Comparison of ENCODE assay signal across 26 mouse cellular contexts in genomic region chr3:153509643-153510042, GRCm38 (mm10).
DNase-seq lines count a peak whose midpoint lies in the region; ATAC-seq and TF ChIP-seq lines count a peak whose summit lies in the region.
"Had no signal": no experiment of that assay in that cellular context is flagged by ENCODE, and none has a peak within 500 bp of the region (broad histone marks: within the 10 kb centered on the region; RNA-seq: fewer than 3 reads in every experiment).

No protein-coding gene starts in this region.

- peak overlapping the region; percentile 12; the same call in 1 of the 2 replicates for H3K27ac ChIP-seq in hindbrain, embryonic 10.5 days
- no peak overlapping the region for H3K27ac ChIP-seq in hindbrain, embryonic 14.5 days
- peak overlapping the region; percentile 91 for H3K27ac ChIP-seq in MEL (ENCODE audit: control insufficient read depth, low read depth, low read length)
- peak overlapping the region; percentile 52 for H3K27ac ChIP-seq in forebrain, embryonic 16.5 days (ENCODE audit: low read length)
- peak overlapping the region; percentile 84 for H3K27ac ChIP-seq in midbrain, embryonic 16.5 days (ENCODE audit: low read length)
- H3K27ac ChIP-seq: heart, embryonic 13.5 days; kidney, embryonic 15.5 days; limb, embryonic 13.5 days; liver, embryonic 12.5 days; neural tube, embryonic 12.5 days had no signal

- no peak overlapping the region for H3K4me3 ChIP-seq in hindbrain, embryonic 10.5 days
- H3K4me3 ChIP-seq in hindbrain, embryonic 14.5 days (replicated peaks; ENCODE audit: low read length), result no peak overlapping the region
- H3K4me3 ChIP-seq in MEL (ENCODE audit: control insufficient read depth in 1 of 2, insufficient read depth in 1 of 2, low read depth in 2 of 2, low read length in 2 of 2), result peak overlapping the region; percentile 3 to 44; a peak in 2 of 4 replicates
- H3K4me3 ChIP-seq in forebrain, embryonic 16.5 days (replicated peaks; ENCODE audit: low read length), result no peak overlapping the region
- no peak overlapping the region for H3K4me3 ChIP-seq in midbrain, embryonic 16.5 days (ENCODE audit: low read depth, low read length)
- H3K4me3 ChIP-seq: heart, embryonic 13.5 days; kidney, embryonic 15.5 days; limb, embryonic 13.5 days; liver, embryonic 12.5 days; neural tube, embryonic 12.5 days had no signal

- no peak for TF ChIP-seq CTCF in MEL (IDR thresholded peaks at IDR 0.05 in 2 of 3, conservative IDR thresholded peaks at IDR 0.05 in 1 of 3; ENCODE audit: control insufficient read depth in 1 of 3, insufficient read depth in 1 of 3, low read depth in 2 of 3, low read length in 3 of 3, poor library complexity in 1 of 3, severe bottlenecking in 1 of 3)

- TF ChIP-seq RAD21 in MEL (IDR thresholded peaks at IDR 0.05; ENCODE audit: low read depth, low read length), result no peak

- no peak for TF ChIP-seq POLR2A in MEL (IDR thresholded peaks at IDR 0.05; ENCODE audit: control insufficient read depth in 1 of 2, insufficient read depth in 1 of 2, low read depth in 1 of 2, low read length in 2 of 2, poor library complexity in 1 of 2)

- peak; percentile 42 to 59; a peak in 3 of 4 replicates for TF ChIP-seq EP300 in MEL (IDR thresholded peaks at IDR 0.05; ENCODE audit: low read depth in 1 of 2, low read length in 2 of 2)

- H3K4me1 ChIP-seq in hindbrain, embryonic 10.5 days (replicated peaks), result peaks cover 22% of the 10 kb centered on the region
- H3K4me1 ChIP-seq in hindbrain, embryonic 14.5 days (replicated peaks; ENCODE audit: control insufficient read depth, insufficient read depth, low read length), result peaks cover 18% of the 10 kb centered on the region
- peaks cover 34 to 45% of the 10 kb centered on the region in 2 experiments for H3K4me1 ChIP-seq in MEL (ENCODE audit: control insufficient read depth in 1 of 2, insufficient read depth in 2 of 2, low read length in 2 of 2)
- peaks cover 8% of the 10 kb centered on the region for H3K4me1 ChIP-seq in forebrain, embryonic 16.5 days (replicated peaks; ENCODE audit: control insufficient read depth, insufficient read depth, low read length)
- peaks cover 26% of the 10 kb centered on the region for H3K4me1 ChIP-seq in midbrain, embryonic 16.5 days (ENCODE audit: control insufficient read depth, insufficient read depth, low read length)

- no peaks in the 10 kb centered on the region for H3K27me3 ChIP-seq in hindbrain, embryonic 10.5 days (ENCODE audit: insufficient read depth, poor library complexity, severe bottlenecking)
- H3K27me3 ChIP-seq in hindbrain, embryonic 14.5 days (ENCODE audit: control insufficient read depth, insufficient read depth, low read length), result no peaks in the 10 kb centered on the region
- no peaks in the 10 kb centered on the region for H3K27me3 ChIP-seq in MEL (ENCODE audit: control insufficient read depth in 1 of 2, insufficient read depth in 2 of 2, low read length in 2 of 2)
- no peaks in the 10 kb centered on the region for H3K27me3 ChIP-seq in forebrain, embryonic 16.5 days (replicated peaks; ENCODE audit: control insufficient read depth, insufficient read depth, low read length)
- H3K27me3 ChIP-seq in midbrain, embryonic 16.5 days (ENCODE audit: control insufficient read depth, insufficient read depth, low read depth, low read length), result no peaks in the 10 kb centered on the region
- H3K27me3 ChIP-seq: kidney, embryonic 15.5 days; limb, embryonic 13.5 days; liver, embryonic 12.5 days; neural tube, embryonic 12.5 days had no signal

- no peak for ATAC-seq in hindbrain, embryonic 14.5 days (ENCODE audit: low FRiP score)
- peak; percentile 61 for ATAC-seq in forebrain, embryonic 16.5 days
- ATAC-seq in midbrain, embryonic 16.5 days, result peak; percentile 37; the same call in 1 of the 2 replicates
- no peak for ATAC-seq in cerebellum, adult (ENCODE audit: insufficient number of reproducible peaks, low FRiP score, low TSS enrichment)
- ATAC-seq: intestine, postnatal 0 days; liver, embryonic 12.5 days had no signal

- H3K9ac ChIP-seq in hindbrain, embryonic 14.5 days, result no peak overlapping the region
- peak overlapping the region; percentile 59 for H3K9ac ChIP-seq in MEL (ENCODE audit: control insufficient read depth, low read depth, low read length, poor library complexity, severe bottlenecking)
- H3K9ac ChIP-seq in forebrain, embryonic 16.5 days (replicated peaks; ENCODE audit: low read depth, low read length), result 0 out of 2 replicates have a peak overlapping the region, but pooled peaks have one; percentile 17
- H3K9ac ChIP-seq in midbrain, embryonic 16.5 days (ENCODE audit: low read depth, low read length), result no peak overlapping the region
- H3K9ac ChIP-seq: heart, embryonic 13.5 days; kidney, embryonic 15.5 days; limb, embryonic 13.5 days; liver, embryonic 12.5 days; neural tube, embryonic 12.5 days had no signal

- 0 out of 2 replicates have a peak, but pooled peaks cover 5% of the 10 kb centered on the region for H3K36me3 ChIP-seq in hindbrain, embryonic 10.5 days
- no peaks in the 10 kb centered on the region for H3K36me3 ChIP-seq in hindbrain, embryonic 14.5 days (replicated peaks; ENCODE audit: control insufficient read depth, insufficient read depth)
- H3K36me3 ChIP-seq in MEL (ENCODE audit: control insufficient read depth in 1 of 2, insufficient read depth in 2 of 2, low read length in 2 of 2), result peaks cover 6 to 43% of the 10 kb centered on the region in 2 experiments
- H3K36me3 ChIP-seq in forebrain, embryonic 16.5 days (ENCODE audit: control insufficient read depth, insufficient read depth), result no peaks in the 10 kb centered on the region
- no peaks in the 10 kb centered on the region for H3K36me3 ChIP-seq in midbrain, embryonic 16.5 days (ENCODE audit: control insufficient read depth, insufficient read depth, low read length)
- H3K36me3 ChIP-seq: neural tube, embryonic 12.5 days had no signal

- no peak for DNase-seq in hindbrain, embryonic 10.5 days (ENCODE audit: low spot score)
- DNase-seq in hindbrain, embryonic 14.5 days (ENCODE audit: low spot score), result no peak
- DNase-seq in MEL (ENCODE audit: low read depth, low spot score), result peak; percentile 34
- no peak for DNase-seq in spleen, adult 18-20 months
- DNase-seq: adrenal gland, postnatal 25 days; cerebellum, adult 9-10 months; gastrocnemius, postnatal 14 days; heart, adult 18-20 months; heart, postnatal 14 days; kidney, postnatal 36 days; layer of hippocampus, postnatal 36 days; lung, adult 18-20 months; lung, postnatal 14 days; right cerebral cortex, adult 18-20 months; right cerebral cortex, postnatal 4 days; thymus, adult 18-20 months; thymus, postnatal 4 days had no signal

- WGBS in hindbrain, embryonic 10.5 days, result 65% methylated on average over 4 of the region's 4 CpGs
- 53% methylated on average over 4 of the region's 4 CpGs for WGBS in hindbrain, embryonic 14.5 days
- WGBS in forebrain, embryonic 16.5 days, result 55% methylated on average over 4 of the region's 4 CpGs
- WGBS in midbrain, embryonic 16.5 days, result 50% methylated on average over 4 of the region's 4 CpGs

- H3K4me2 ChIP-seq in hindbrain, embryonic 14.5 days (replicated peaks), result no peak overlapping the region
- H3K4me2 ChIP-seq in forebrain, embryonic 16.5 days (ENCODE audit: low read length), result no peak overlapping the region
- H3K4me2 ChIP-seq in midbrain, embryonic 16.5 days (ENCODE audit: low read length), result no peak overlapping the region
- H3K4me2 ChIP-seq: heart, embryonic 13.5 days; kidney, embryonic 15.5 days; limb, embryonic 13.5 days; liver, embryonic 12.5 days; neural tube, embryonic 12.5 days had no signal

- no peaks in the 10 kb centered on the region for H3K9me3 ChIP-seq in hindbrain, embryonic 10.5 days
- no peaks in the 10 kb centered on the region for H3K9me3 ChIP-seq in hindbrain, embryonic 14.5 days (ENCODE audit: control insufficient read depth, low read length)
- no peaks in the 10 kb centered on the region for H3K9me3 ChIP-seq in MEL (replicated peaks; ENCODE audit: insufficient read depth, low read length)
- H3K9me3 ChIP-seq in forebrain, embryonic 16.5 days (ENCODE audit: control insufficient read depth, low read length), result no peaks in the 10 kb centered on the region
- H3K9me3 ChIP-seq in midbrain, embryonic 16.5 days (replicated peaks; ENCODE audit: control insufficient read depth, low read length, poor library complexity, severe bottlenecking), result no peaks in the 10 kb centered on the region
- H3K9me3 ChIP-seq: heart, embryonic 13.5 days; kidney, embryonic 15.5 days; limb, embryonic 13.5 days; liver, embryonic 12.5 days; neural tube, embryonic 12.5 days had no signal

- H3K79me2 ChIP-seq in MEL (ENCODE audit: control insufficient read depth, insufficient read depth, low read length, poor library complexity), result no peaks in the 10 kb centered on the region; the same call in 1 of the 2 replicates

TF ChIP-seq in MEL, 35 proteins besides CTCF, POLR2A, EP300 and RAD21 (continues in another document):
- no peak for TF ChIP-seq SMC3 (IDR thresholded peaks at IDR 0.05; ENCODE audit: low read depth, low read length)
- no peak for TF ChIP-seq ETS1 (IDR thresholded peaks at IDR 0.05; ENCODE audit: low read depth, low read length)
- TF ChIP-seq MAFK (IDR thresholded peaks at IDR 0.05; ENCODE audit: borderline replicate concordance, low read depth, low read length), result no peak
- TF ChIP-seq GATA1 (IDR thresholded peaks at IDR 0.05; ENCODE audit: low read depth, low read length), result peak; percentile 20; the same call in 1 of the 2 replicates
- TF ChIP-seq HCFC1 (IDR thresholded peaks at IDR 0.05; ENCODE audit: low read depth, low read length), result no peak
- TF ChIP-seq NELFE (IDR thresholded peaks at IDR 0.05; ENCODE audit: low read depth, low read length), result no peak
- TF ChIP-seq ZMIZ1 (IDR thresholded peaks at IDR 0.05; ENCODE audit: low read depth, low read length), result no peak
- no peak for TF ChIP-seq USF2 (IDR thresholded peaks at IDR 0.05; ENCODE audit: borderline replicate concordance in 1 of 2, insufficient read depth in 1 of 2, low read depth in 1 of 2, low read length in 2 of 2)
- TF ChIP-seq MEF2A (IDR thresholded peaks at IDR 0.05; ENCODE audit: extremely low read depth, insufficient replicate concordance, low read depth, low read length, poor library complexity, severe bottlenecking), result no peak
- no peak for TF ChIP-seq SIN3A (IDR thresholded peaks at IDR 0.05; ENCODE audit: low read length)
- TF ChIP-seq MYB (IDR thresholded peaks at IDR 0.05; ENCODE audit: low read depth, low read length), result no peak
- TF ChIP-seq RCOR1 (IDR thresholded peaks at IDR 0.05; ENCODE audit: low read depth, low read length), result peak; percentile 35; the same call in 1 of the 2 replicates
- no peak for TF ChIP-seq NRF1 (IDR thresholded peaks at IDR 0.05; ENCODE audit: insufficient read depth, low read depth, low read length, poor library complexity, severe bottlenecking)
- peak; percentile 33; the same call in 1 of the 2 replicates for TF ChIP-seq TCF12 (IDR thresholded peaks at IDR 0.05; ENCODE audit: low read depth, low read length)
- no peak; the same call in 1 of the 2 replicates for TF ChIP-seq POLR2AphosphoS2 (IDR thresholded peaks at IDR 0.05; ENCODE audit: low read length)
- 0 out of 2 replicates have a peak, but pooled peaks have one; percentile 32 for TF ChIP-seq USF1 (IDR thresholded peaks at IDR 0.05; ENCODE audit: low read depth, low read length)
- no peak for TF ChIP-seq UBTF (IDR thresholded peaks at IDR 0.05; ENCODE audit: borderline replicate concordance, insufficient read depth, low read depth, low read length)

Comparison
In these comparisons a context has a peak if more than half of its experiments do, and no peak if none do; other contexts are left out.
1. H3K4me3 ChIP-seq: peak in MEL (2 of 2); none in hindbrain, embryonic 10.5 days (single experiment), hindbrain, embryonic 14.5 days (single experiment), forebrain, embryonic 16.5 days (single experiment) and midbrain, embryonic 16.5 days (single experiment).
2. ATAC-seq: peak in forebrain, embryonic 16.5 days (single experiment) and midbrain, embryonic 16.5 days (single experiment); none in hindbrain, embryonic 14.5 days (single experiment) and cerebellum, adult (single experiment).
3. H3K9ac ChIP-seq: peak in MEL (single experiment) and forebrain, embryonic 16.5 days (single experiment); none in hindbrain, embryonic 14.5 days (single experiment) and midbrain, embryonic 16.5 days (single experiment).